Mouse (Mus musculus): ENCODE results near the gene U2af1. TPM values are rescaled to one million over a fixed set of nuclear protein-coding genes. Genes with fewer than 3 reads are reported as not detected.
"Not testable (repeated sequence)": the region's sequence is repeated elsewhere in the genome, so short reads cannot be mapped to it uniquely, and the experiment has no call there.

The U2af1 gene
- 473 and 525 TPM in 2 replicates for polyA plus RNA-seq (2016; fragmentation: Nextera tagmentation; extraction: Ambion mirVana)

DNA sequence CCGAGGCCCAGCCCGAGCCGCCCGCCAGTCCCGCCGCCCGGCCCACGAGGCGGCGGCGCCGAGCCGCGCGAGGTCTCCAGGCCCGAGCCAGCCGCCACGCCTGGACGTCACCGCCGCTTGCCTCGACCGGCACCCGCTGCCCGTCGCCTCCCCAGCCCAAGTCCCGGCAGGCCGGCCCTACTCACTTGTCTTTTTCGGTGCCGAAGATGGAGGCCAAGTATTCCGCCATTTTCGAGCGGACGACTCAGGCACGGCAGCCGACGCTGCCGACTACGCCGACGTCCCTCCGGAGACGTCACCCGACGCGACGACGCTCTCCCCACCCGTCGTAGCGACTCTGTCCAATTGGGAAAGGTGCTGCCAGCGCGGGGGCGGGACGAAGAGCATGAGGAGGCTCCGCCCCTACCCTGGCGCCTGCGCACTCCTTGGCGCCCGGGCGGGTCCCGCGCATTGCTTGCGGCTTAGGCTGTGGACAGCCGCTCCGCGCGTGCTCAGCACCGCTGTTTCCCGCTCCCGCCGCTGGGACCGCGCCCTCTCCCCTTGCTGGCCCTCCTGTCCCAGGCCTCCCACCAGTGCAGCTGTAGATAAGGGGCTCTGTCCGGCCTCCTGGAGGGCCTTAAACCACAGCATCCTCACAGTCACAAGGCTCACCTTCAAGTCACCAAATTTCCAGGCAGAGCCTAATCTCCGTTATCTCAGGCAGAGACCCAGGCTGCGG, at the start of gene U2af1:
U2af1 (minus strand) TSS at position 425 of the 718 bp plus-strand sequence.
- Histone ChIP-seq H3K9me3 (replicated peaks) (no peaks in the 10 kb centered on the region), H3K36me3 (peaks cover 37% of the 10 kb centered on the region), H3K27me3 (ENCODE audit: low read depth, poor library complexity, severe bottlenecking) (no peaks in the 10 kb centered on the region), H3K27ac (peak within 1 kb of the TSS; percentile 97), H3K4me3 (peak within 1 kb of the TSS; percentile 88), H3K4me1 (peaks cover 16% of the 10 kb centered on the region)
- under 1% methylated on average over 77 of the region's 77 CpGs for WGBS
- DNase-seq (ENCODE audit: low spot score), result peak; percentile 98

DNA sequence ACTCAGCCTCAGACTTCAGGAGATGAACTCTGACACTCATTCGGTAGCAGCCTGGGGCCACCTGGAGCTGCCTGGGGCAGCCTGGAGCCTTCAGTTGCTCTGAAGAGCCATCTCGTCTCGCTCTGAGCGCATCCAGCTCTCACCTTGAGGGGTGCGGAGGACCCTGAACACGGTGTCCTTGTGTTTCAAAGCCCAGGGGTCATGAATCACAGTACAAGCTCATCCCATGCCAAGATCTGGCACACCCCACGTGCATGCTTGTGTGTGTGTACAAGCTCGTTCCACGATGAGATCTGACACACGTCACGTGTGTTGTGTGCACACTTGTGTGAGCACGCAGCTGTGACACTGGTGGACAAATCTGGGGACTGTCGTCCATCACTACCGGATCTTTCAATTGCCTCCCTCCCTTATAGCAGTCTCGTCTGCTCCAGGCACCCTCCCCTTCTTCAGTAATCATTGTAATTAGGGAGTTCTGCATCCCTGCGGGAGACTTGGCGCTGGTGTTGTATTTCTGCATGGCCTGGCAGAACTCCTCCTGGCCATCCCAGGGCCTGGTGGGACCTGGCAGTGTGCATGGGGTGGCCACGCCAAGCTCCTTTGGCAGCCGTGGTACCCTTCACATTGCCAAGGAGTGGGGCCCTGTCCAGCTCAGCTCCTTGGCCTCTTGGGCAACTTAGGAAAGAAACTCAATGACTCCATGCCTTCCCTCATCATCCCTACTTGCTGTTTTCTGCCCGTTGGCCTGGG, 46.8 kb upstream of the U2af1 start:
- 70% methylated on average over 20 of the region's 20 CpGs for WGBS
- H3K4me3 ChIP-seq, result no peak overlapping the region

GRCm38 (mm10) chr17:31703276-31703980, 44.7 kb upstream of the U2af1 start:
- Histone ChIP-seq H3K9me3 (replicated peaks) (no peaks in the 10 kb centered on the region), H3K27me3 (ENCODE audit: low read depth, poor library complexity, severe bottlenecking) (no peaks in the 10 kb centered on the region)
- WGBS, result 75% methylated on average over 6 of the region's 6 CpGs

More for the DNA sequence above, 46.8 kb upstream of the U2af1 start:
- Histone ChIP-seq H3K27ac (no peak overlapping the region), H3K4me1 (0 out of 2 replicates have a peak, but pooled peaks cover 1% of the 10 kb centered on the region), H3K27me3 (ENCODE audit: low read depth, poor library complexity, severe bottlenecking) (no peaks in the 10 kb centered on the region), H3K36me3 (no peaks in the 10 kb centered on the region), H3K9me3 (replicated peaks) (no peaks in the 10 kb centered on the region)
- no peak for DNase-seq (ENCODE audit: low spot score)

GRCm38 (mm10) chr17:31698347-31698746, 39.7 kb upstream of the U2af1 start:
- DNase-seq (ENCODE audit: low spot score), result no peak
- Histone ChIP-seq H3K27me3 (ENCODE audit: low read depth, poor library complexity, severe bottlenecking) (no peaks in the 10 kb centered on the region), H3K4me3 (no peak overlapping the region), H3K4me1 (peaks cover 8% of the 10 kb centered on the region), H3K9me3 (replicated peaks) (no peaks in the 10 kb centered on the region), H3K27ac (no peak overlapping the region), H3K36me3 (no peaks in the 10 kb centered on the region)
- WGBS, result 84% methylated on average over 11 of the region's 11 CpGs

More at GRCm38 (mm10) chr17:31703276-31703980, 44.7 kb upstream of the U2af1 start:
- Histone ChIP-seq H3K27ac (no peak overlapping the region), H3K36me3 (no peaks in the 10 kb centered on the region), H3K4me3 (no peak overlapping the region), H3K4me1 (no peaks in the 10 kb centered on the region)
- DNase-seq (ENCODE audit: low spot score), result no peak

GRCm38 (mm10) chr17:31695356-31695755, 36.7 kb upstream of the U2af1 start:
- not testable (repeated sequence) for H3K9me3 ChIP-seq (replicated peaks); H3K36me3 ChIP-seq; H3K27me3 ChIP-seq (ENCODE audit: low read depth, poor library complexity, severe bottlenecking); DNase-seq (ENCODE audit: low spot score); H3K27ac ChIP-seq; H3K4me3 ChIP-seq
- H3K4me1 ChIP-seq, result peaks cover 12% of the 10 kb centered on the region
- 84% methylated on average over 7 of the region's 7 CpGs for WGBS

GRCm38 (mm10) chr17:31694949-31695348, 36.3 kb upstream of the U2af1 start:
- Histone ChIP-seq H3K36me3 (no peaks in the 10 kb centered on the region), H3K27ac (no peak overlapping the region), H3K4me1 (peaks cover 12% of the 10 kb centered on the region), H3K9me3 (replicated peaks) (no peaks in the 10 kb centered on the region), H3K27me3 (ENCODE audit: low read depth, poor library complexity, severe bottlenecking) (no peaks in the 10 kb centered on the region), H3K4me3 (no peak overlapping the region)
- no peak for DNase-seq (ENCODE audit: low spot score)
- WGBS, result 67% methylated on average over 1 of the region's 1 CpGs

- DNase-seq (ENCODE audit: low spot score), result no peak
- H3K27me3 ChIP-seq (ENCODE audit: low read depth, poor library complexity, severe bottlenecking), result no peaks in the 10 kb centered on the region
- H3K4me1 ChIP-seq, result peaks cover 12% of the 10 kb centered on the region
- no peak overlapping the region for H3K27ac ChIP-seq
- no peak overlapping the region for H3K4me3 ChIP-seq
- 76% methylated on average over 7 of the region's 7 CpGs for WGBS
- H3K36me3 ChIP-seq, result no peaks in the 10 kb centered on the region
- H3K9me3 ChIP-seq (replicated peaks), result no peaks in the 10 kb centered on the region
Observed at GRCm38 (mm10) chr17:31694023-31694376, 35.3 kb upstream of the U2af1 start.

- peak; percentile 90 for DNase-seq (ENCODE audit: low spot score)
- Histone ChIP-seq H3K27me3 (ENCODE audit: low read depth, poor library complexity, severe bottlenecking) (no peaks in the 10 kb centered on the region), H3K9me3 (replicated peaks) (no peaks in the 10 kb centered on the region), H3K27ac (no peak overlapping the region), H3K4me1 (peaks cover 12% of the 10 kb centered on the region), H3K4me3 (peak overlapping the region; percentile 35), H3K36me3 (no peaks in the 10 kb centered on the region)
- 7% methylated on average over 20 of the region's 20 CpGs for WGBS
Observed at GRCm38 (mm10) chr17:31693330-31694022, 34.8 kb upstream of the U2af1 start.

GRCm38 (mm10) chr17:31692918-31693317, 34.2 kb upstream of the U2af1 start:
- Histone ChIP-seq H3K27ac (no peak overlapping the region), H3K4me3 (no peak overlapping the region), H3K4me1 (peaks cover 12% of the 10 kb centered on the region), H3K36me3 (no peaks in the 10 kb centered on the region), H3K9me3 (replicated peaks) (no peaks in the 10 kb centered on the region), H3K27me3 (ENCODE audit: low read depth, poor library complexity, severe bottlenecking) (no peaks in the 10 kb centered on the region)
- no peak for DNase-seq (ENCODE audit: low spot score)
- WGBS, result 43% methylated on average over 5 of the region's 5 CpGs

DNA sequence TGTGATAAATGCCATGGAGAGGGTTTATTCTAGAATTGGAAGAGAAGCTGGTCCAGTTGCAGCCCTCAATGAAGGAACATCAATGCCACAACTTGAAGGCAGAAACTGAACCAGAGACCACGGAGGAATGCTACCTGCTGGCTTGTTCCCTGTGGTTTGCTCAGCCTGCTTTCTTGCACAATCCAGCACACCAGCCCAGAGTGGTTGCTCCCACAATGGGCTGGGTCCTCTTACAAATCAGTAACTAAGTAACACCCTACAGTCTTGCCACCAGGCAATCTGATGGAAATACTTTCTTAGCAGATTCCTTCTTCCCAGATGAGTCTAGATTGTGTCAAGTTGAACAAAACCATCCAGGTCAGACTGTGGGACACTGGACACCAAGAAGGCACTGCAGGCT, 30.9 kb upstream of the U2af1 start:
- 82% methylated on average over 1 of the region's 1 CpGs for WGBS
- Histone ChIP-seq H3K27me3 (ENCODE audit: low read depth, poor library complexity, severe bottlenecking) (no peaks in the 10 kb centered on the region), H3K9me3 (replicated peaks) (no peaks in the 10 kb centered on the region), H3K27ac (no peak overlapping the region), H3K4me1 (peaks cover 27% of the 10 kb centered on the region), H3K4me3 (no peak overlapping the region), H3K36me3 (no peaks in the 10 kb centered on the region)
- no peak for DNase-seq (ENCODE audit: low spot score)

DNA sequence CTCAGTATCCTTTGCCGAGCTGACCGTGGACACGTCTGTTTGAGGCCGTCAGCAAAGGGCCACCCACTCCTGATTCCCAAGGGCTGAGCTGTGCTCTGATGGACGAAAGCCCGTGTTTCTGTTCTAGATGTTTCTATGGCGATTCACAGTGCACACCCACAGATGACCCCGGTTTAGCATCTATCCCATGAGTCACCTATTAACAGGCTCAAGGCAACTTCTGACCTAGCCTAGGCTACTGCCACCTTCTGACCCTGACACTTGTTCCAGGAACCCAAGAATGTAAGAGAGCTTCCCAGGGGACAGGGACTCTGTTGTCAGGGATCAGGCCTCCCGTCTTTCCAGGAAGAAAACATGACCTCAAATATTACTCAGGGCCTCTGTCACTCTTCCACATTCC, 29.4 kb upstream of the U2af1 start:
- Histone ChIP-seq H3K27me3 (ENCODE audit: low read depth, poor library complexity, severe bottlenecking) (peaks cover 7% of the 10 kb centered on the region; the same call in 1 of the 2 replicates), H3K27ac (no peak overlapping the region), H3K36me3 (no peaks in the 10 kb centered on the region), H3K4me3 (no peak overlapping the region), H3K4me1 (peaks cover 17% of the 10 kb centered on the region), H3K9me3 (replicated peaks) (no peaks in the 10 kb centered on the region)
- no peak for DNase-seq (ENCODE audit: low spot score)
- WGBS, result 85% methylated on average over 9 of the region's 9 CpGs

DNA sequence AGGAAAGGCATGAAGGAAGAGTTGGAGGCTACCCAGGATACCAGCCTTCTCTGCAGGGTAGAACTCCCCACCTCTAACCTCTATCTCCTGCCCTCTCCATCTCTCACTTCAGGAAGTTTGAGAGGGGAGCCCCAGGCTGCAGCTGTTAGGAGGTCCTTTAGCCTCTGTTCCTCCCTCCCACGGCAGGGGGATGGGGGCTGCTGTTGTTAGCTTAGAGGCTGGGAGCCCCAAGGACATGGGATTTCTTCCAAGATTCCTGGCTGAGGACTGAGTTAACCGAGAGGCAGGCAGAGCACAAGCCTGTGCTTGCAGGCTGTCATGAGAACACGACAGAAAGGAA, 27.5 kb upstream of the U2af1 start:
- Histone ChIP-seq H3K4me1 (peaks cover 15% of the 10 kb centered on the region), H3K27ac (peak overlapping the region; percentile 75), H3K4me3 (no peak overlapping the region), H3K36me3 (no peaks in the 10 kb centered on the region), H3K27me3 (ENCODE audit: low read depth, poor library complexity, severe bottlenecking) (peaks cover 17% of the 10 kb centered on the region; the same call in 1 of the 2 replicates), H3K9me3 (replicated peaks) (no peaks in the 10 kb centered on the region)
- DNase-seq (ENCODE audit: low spot score), result peak; percentile 36
- WGBS, result 47% methylated on average over 3 of the region's 3 CpGs

Measured in limb, embryonic 10.5 days (tissue).